Mouse (Mus musculus) limb, embryonic 11.5 days (tissue): ENCODE results near the gene Cacna2d1. TPM values are rescaled to one million over a fixed set of nuclear protein-coding genes. Genes with fewer than 3 reads are reported as not detected.

ENCODE experiments used
- ATAC-seq: fragments of 200-750 bp; cut with Nextera tagmentation; 2 replicates; pipeline ENCODE4 v1.8.0; 2017; ENCODE audit warnings: low read depth; ENCODE audit not compliant: insufficient number of reproducible peaks, low FRiP score, low TSS enrichment
- DNase-seq: peaks from one replicate; pipeline ENCODE4 v3.0.0-alpha.2; 2015; ENCODE audit warnings: low spot score
- H3K27ac ChIP-seq: fragments of 300-500 bp; sonication (generic); replicated peaks from 2 replicates; pipeline ENCODE4 v1.5.1; 2014; ENCODE audit warnings: low read depth, mild to moderate bottlenecking, low read length
- H3K27me3 ChIP-seq: fragments of 300-500 bp; sonication (generic); 2 replicates; pipeline ENCODE4 v1.6.1; 2014; ENCODE audit warnings: mild to moderate bottlenecking, low read length, mixed read lengths; ENCODE audit not compliant: control insufficient read depth, insufficient read depth
- H3K36me3 ChIP-seq: fragments of 300-500 bp; sonication (generic); 2 replicates; pipeline ENCODE4 v1.6.1; 2014; ENCODE audit warnings: mild to moderate bottlenecking, low read length, moderate library complexity, mixed read lengths; ENCODE audit not compliant: control insufficient read depth, insufficient read depth
- H3K4me1 ChIP-seq: fragments of 300-500 bp; sonication (generic); 2 replicates; pipeline ENCODE4 v1.6.1; 2014; ENCODE audit warnings: low read length, mixed read lengths; ENCODE audit not compliant: control insufficient read depth, insufficient read depth
- H3K4me2 ChIP-seq: fragments of 300-500 bp; sonication (generic); 2 replicates; pipeline ENCODE4 v1.6.1; 2014; ENCODE audit warnings: low read depth, mild to moderate bottlenecking, moderate library complexity; ENCODE audit not compliant: severe bottlenecking
- H3K4me3 ChIP-seq: fragments of 300-500 bp; sonication (generic); 2 replicates; pipeline ENCODE4 v1.5.1; 2014; ENCODE audit warnings: low read depth, low read length
- H3K9ac ChIP-seq: fragments of 300-500 bp; sonication (generic); 2 replicates; pipeline ENCODE4 v1.6.1; 2014; ENCODE audit warnings: mild to moderate bottlenecking, low read length
- H3K9me3 ChIP-seq: fragments of 300-500 bp; sonication (generic); 2 replicates; pipeline ENCODE4 v1.6.1; 2016; ENCODE audit warnings: low read length; ENCODE audit not compliant: control insufficient read depth
- WGBS: fragments of 180-500 bp; shearing (Covaris S2); extraction: QIAGEN DNeasy Blood & Tissue Kit; methylation state at CpG from one replicate; pipeline ENCODE4 v1.1.7; 2014; 5-methylcytosine and 5-hydroxymethylcytosine counted together
- polyA plus RNA-seq: library from polyadenylated mRNA; unstranded; fragments of >200 nt; fragmentation: Nextera tagmentation; extraction: Ambion mirVana; gene quantifications from 2 replicates; pipeline ENCODE4 v1.2.1, GENCODE M21; 2014

Gene Cacna2d1
- polyA plus RNA-seq, 1 experiment from 2014 or later, result 9.5 TPM

GRCm38 (mm10) chr5:16417996-16418395, 483.5 kb downstream of the Cacna2d1 start:
- 86% methylated on average over 1 of the region's 1 CpGs for WGBS
- Histone ChIP-seq H3K27me3 (no peaks in the 10 kb centered on the region), H3K4me3 (no peak overlapping the region), H3K9ac (no peak overlapping the region), H3K4me1 (no peaks in the 10 kb centered on the region), H3K9me3 (no peaks in the 10 kb centered on the region), H3K27ac (no peak overlapping the region), H3K4me2 (no peak overlapping the region), H3K36me3 (no peaks in the 10 kb centered on the region)
- no peak for ATAC-seq
- no peak for DNase-seq

- Histone ChIP-seq H3K9ac (no peak overlapping the region), H3K36me3 (no peaks in the 10 kb centered on the region), H3K9me3 (no peaks in the 10 kb centered on the region), H3K27ac (no peak overlapping the region), H3K4me1 (no peaks in the 10 kb centered on the region), H3K27me3 (no peaks in the 10 kb centered on the region), H3K4me3 (no peak overlapping the region), H3K4me2 (no peak overlapping the region)
- WGBS, result 88% methylated on average over 3 of the region's 3 CpGs
- ATAC-seq, result no peak
- no peak for DNase-seq
Observed at GRCm38 (mm10) chr5:16418504-16418903, 484.0 kb downstream of the Cacna2d1 start.

Other genes starting within 250 kb of the Cacna2d1 start
- not detected in 2 replicates for gene Speer4c, start 220.4 kb upstream of the Cacna2d1 start, polyA plus RNA-seq